Mouse (Mus musculus): ENCODE measurements around the gene Blmh. TPM values are rescaled to one million over a fixed set of nuclear protein-coding genes. Genes with fewer than 3 reads are reported as not detected.

Gene Blmh
- polyA plus RNA-seq, 1 experiment from 2014 or later = 139 TPM

- Histone ChIP-seq H3K4me2 (ENCODE audit: low read length) (no peak overlapping the region), H3K4me3 (ENCODE audit: low read length) (no peak overlapping the region), H3K36me3 (ENCODE audit: control insufficient read depth, insufficient read depth, low read length) (no peaks in the 10 kb centered on the region), H3K4me1 (ENCODE audit: control insufficient read depth, insufficient read depth, low read depth, low read length) (peaks cover 14% of the 10 kb centered on the region), H3K9ac (ENCODE audit: low read depth, low read length) (no peak overlapping the region), H3K27ac (ENCODE audit: low read depth, low read length) (no peak overlapping the region), H3K9me3 (ENCODE audit: control insufficient read depth, low read length) (no peaks in the 10 kb centered on the region), H3K27me3 (replicated peaks; ENCODE audit: control insufficient read depth, insufficient read depth, low read length) (peaks cover 30% of the 10 kb centered on the region)
- no peak for ATAC-seq
- 82% methylated on average over 1 of the region's 1 CpGs for WGBS
These were observed 77.8 kb downstream of the Blmh start for GRCm38 (mm10) chr11:77002361-77002760.

DNA sequence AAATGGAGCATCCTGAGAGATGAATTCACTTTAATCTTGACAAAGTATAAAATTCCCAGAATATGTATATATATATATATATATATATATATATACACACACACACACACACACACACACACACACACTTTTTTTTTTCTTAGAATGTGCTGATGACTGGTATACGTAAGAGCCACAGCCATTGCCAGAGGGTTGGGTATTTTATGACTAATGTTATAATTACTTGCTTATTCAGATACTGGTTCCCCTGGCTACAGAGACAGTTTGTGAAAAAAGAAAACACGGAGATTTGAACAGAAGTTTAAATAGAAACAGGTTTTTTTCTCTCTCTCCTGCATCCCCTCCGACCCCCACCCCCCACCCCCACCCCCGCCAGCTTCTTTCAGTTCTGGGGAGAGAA, 81.3 kb downstream of the Blmh start:
- no peaks in the 10 kb centered on the region for H3K36me3 ChIP-seq (ENCODE audit: control insufficient read depth, insufficient read depth, low read length)
- H3K27ac ChIP-seq (ENCODE audit: low read depth, low read length) = no peak overlapping the region
- H3K27me3 ChIP-seq (replicated peaks; ENCODE audit: control insufficient read depth, insufficient read depth, low read length) = peaks cover 6% of the 10 kb centered on the region
- no peak overlapping the region for H3K9ac ChIP-seq (ENCODE audit: low read depth, low read length)
- H3K4me2 ChIP-seq (ENCODE audit: low read length) = no peak overlapping the region
- no peaks in the 10 kb centered on the region for H3K9me3 ChIP-seq (ENCODE audit: control insufficient read depth, low read length)
- 67% methylated on average over 4 of the region's 4 CpGs for WGBS
- no peaks in the 10 kb centered on the region for H3K4me1 ChIP-seq (ENCODE audit: control insufficient read depth, insufficient read depth, low read depth, low read length)
- no peak for ATAC-seq
- H3K4me3 ChIP-seq (ENCODE audit: low read length) = no peak overlapping the region

GRCm38 (mm10) chr11:77006616-77007015, 82.0 kb downstream of the Blmh start:
- no peaks in the 10 kb centered on the region for H3K36me3 ChIP-seq (ENCODE audit: control insufficient read depth, insufficient read depth, low read length)
- no peaks in the 10 kb centered on the region for H3K4me1 ChIP-seq (ENCODE audit: control insufficient read depth, insufficient read depth, low read depth, low read length)
- no peak for ATAC-seq
- H3K4me2 ChIP-seq (ENCODE audit: low read length) = no peak overlapping the region
- WGBS = 49% methylated on average over 6 of the region's 6 CpGs
- H3K9me3 ChIP-seq (ENCODE audit: control insufficient read depth, low read length) = no peaks in the 10 kb centered on the region
- H3K9ac ChIP-seq (ENCODE audit: low read depth, low read length) = no peak overlapping the region
- no peak overlapping the region for H3K27ac ChIP-seq (ENCODE audit: low read depth, low read length)
- peaks cover 2% of the 10 kb centered on the region; the same call in 1 of the 2 replicates for H3K27me3 ChIP-seq (replicated peaks; ENCODE audit: control insufficient read depth, insufficient read depth, low read length)
- H3K4me3 ChIP-seq (ENCODE audit: low read length) = no peak overlapping the region

GRCm38 (mm10) chr11:77009069-77010025, 84.7 kb downstream of the Blmh start:
- no peak overlapping the region for H3K4me2 ChIP-seq (ENCODE audit: low read length)
- 80% methylated on average over 16 of the region's 16 CpGs for WGBS
- no peak overlapping the region for H3K27ac ChIP-seq (ENCODE audit: low read depth, low read length)
- H3K36me3 ChIP-seq (ENCODE audit: control insufficient read depth, insufficient read depth, low read length) = no peaks in the 10 kb centered on the region
- H3K9me3 ChIP-seq (ENCODE audit: control insufficient read depth, low read length) = no peaks in the 10 kb centered on the region
- no peak overlapping the region for H3K4me3 ChIP-seq (ENCODE audit: low read length)
- ATAC-seq = no peak
- no peaks in the 10 kb centered on the region for H3K4me1 ChIP-seq (ENCODE audit: control insufficient read depth, insufficient read depth, low read depth, low read length)
- H3K27me3 ChIP-seq (replicated peaks; ENCODE audit: control insufficient read depth, insufficient read depth, low read length) = no peaks in the 10 kb centered on the region
- H3K9ac ChIP-seq (ENCODE audit: low read depth, low read length) = no peak overlapping the region

DNA sequence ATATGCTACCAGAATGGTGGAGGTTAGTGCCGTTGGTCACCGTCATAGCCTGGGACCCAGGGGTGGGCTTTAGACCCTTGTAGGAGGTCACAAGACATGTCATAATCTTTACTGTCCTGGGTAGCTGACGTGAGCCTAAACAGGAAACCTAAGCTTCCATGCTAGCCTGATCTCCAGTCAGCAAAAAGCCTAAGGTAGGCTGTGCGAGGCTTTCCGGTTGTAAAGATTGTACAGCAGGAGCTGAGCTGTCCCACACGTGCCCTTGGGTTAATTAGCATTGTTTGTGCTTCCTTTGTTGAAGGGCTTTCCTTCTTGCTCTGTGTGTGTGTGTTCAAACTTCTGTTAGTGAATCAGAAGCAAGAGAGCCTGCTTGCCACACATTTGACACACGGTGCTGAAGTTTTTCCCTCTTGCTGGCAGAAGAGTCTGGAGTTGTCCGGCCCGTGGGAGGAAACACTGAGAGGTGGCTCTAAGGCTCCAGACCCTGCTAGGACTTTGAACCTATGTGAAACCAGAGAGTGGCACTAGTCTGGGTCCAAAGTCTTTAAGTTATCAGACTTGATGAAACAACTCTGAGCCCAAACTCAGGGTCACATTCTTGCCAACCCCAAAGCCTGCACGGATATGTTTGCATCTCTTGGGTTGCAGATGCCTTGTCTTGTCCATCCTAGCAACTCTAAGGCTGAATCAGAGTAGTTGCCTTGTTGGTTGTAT, 86.3 kb downstream of the Blmh start:
- 78% methylated on average over 10 of the region's 10 CpGs for WGBS
- Histone ChIP-seq H3K27me3 (replicated peaks; ENCODE audit: control insufficient read depth, insufficient read depth, low read length) (no peaks in the 10 kb centered on the region), H3K9me3 (ENCODE audit: control insufficient read depth, low read length) (no peaks in the 10 kb centered on the region), H3K4me3 (ENCODE audit: low read length) (no peak overlapping the region), H3K27ac (ENCODE audit: low read depth, low read length) (no peak overlapping the region), H3K4me2 (ENCODE audit: low read length) (no peak overlapping the region), H3K9ac (ENCODE audit: low read depth, low read length) (no peak overlapping the region), H3K4me1 (ENCODE audit: control insufficient read depth, insufficient read depth, low read depth, low read length) (no peaks in the 10 kb centered on the region), H3K36me3 (ENCODE audit: control insufficient read depth, insufficient read depth, low read length) (no peaks in the 10 kb centered on the region)
- ATAC-seq = no peak

DNA sequence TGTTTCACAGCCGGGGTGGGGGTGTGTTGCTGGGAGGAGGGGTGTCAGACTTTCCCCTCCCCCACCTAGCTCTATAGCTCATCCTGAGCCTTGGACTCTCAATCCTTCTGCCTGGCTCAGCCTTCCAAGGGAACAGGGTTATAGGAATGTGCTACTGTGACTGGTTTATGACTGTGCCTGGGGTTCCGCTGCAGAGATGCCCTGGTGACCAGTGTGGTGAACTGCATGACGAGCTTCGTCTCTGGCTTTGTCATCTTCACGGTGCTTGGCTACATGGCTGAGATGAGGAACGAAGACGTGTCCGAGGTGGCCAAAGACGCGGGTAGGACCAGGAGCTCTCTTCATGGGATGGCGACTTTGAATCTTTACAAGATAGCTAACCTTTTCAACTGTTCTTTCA, 93.4 kb downstream of the Blmh start:
- Histone ChIP-seq H3K4me2 (ENCODE audit: low read length) (no peak overlapping the region), H3K9me3 (ENCODE audit: control insufficient read depth, low read length) (no peaks in the 10 kb centered on the region), H3K9ac (ENCODE audit: low read depth, low read length) (no peak overlapping the region), H3K27me3 (replicated peaks; ENCODE audit: control insufficient read depth, insufficient read depth, low read length) (no peaks in the 10 kb centered on the region), H3K4me1 (ENCODE audit: control insufficient read depth, insufficient read depth, low read depth, low read length) (no peaks in the 10 kb centered on the region), H3K4me3 (ENCODE audit: low read length) (no peak overlapping the region), H3K27ac (ENCODE audit: low read depth, low read length) (no peak overlapping the region), H3K36me3 (ENCODE audit: control insufficient read depth, insufficient read depth, low read length) (no peaks in the 10 kb centered on the region)
- 70% methylated on average over 11 of the region's 11 CpGs for WGBS
- no peak for ATAC-seq

- Histone ChIP-seq H3K27me3 (replicated peaks; ENCODE audit: control insufficient read depth, insufficient read depth, low read length) (no peaks in the 10 kb centered on the region), H3K36me3 (ENCODE audit: control insufficient read depth, insufficient read depth, low read length) (no peaks in the 10 kb centered on the region), H3K9ac (ENCODE audit: low read depth, low read length) (no peak overlapping the region), H3K27ac (ENCODE audit: low read depth, low read length) (no peak overlapping the region), H3K4me1 (ENCODE audit: control insufficient read depth, insufficient read depth, low read depth, low read length) (no peaks in the 10 kb centered on the region), H3K4me3 (ENCODE audit: low read length) (no peak overlapping the region), H3K9me3 (ENCODE audit: control insufficient read depth, low read length) (no peaks in the 10 kb centered on the region), H3K4me2 (ENCODE audit: low read length) (no peak overlapping the region)
- ATAC-seq = no peak
- WGBS = 84% methylated on average over 8 of the region's 8 CpGs
These were observed 94.9 kb downstream of the Blmh start for GRCm38 (mm10) chr11:77019539-77019938.

- 74% methylated on average over 9 of the region's 9 CpGs for WGBS
- no peak for ATAC-seq
These were observed 97.3 kb downstream of the Blmh start for GRCm38 (mm10) chr11:77021749-77022396.

DNA sequence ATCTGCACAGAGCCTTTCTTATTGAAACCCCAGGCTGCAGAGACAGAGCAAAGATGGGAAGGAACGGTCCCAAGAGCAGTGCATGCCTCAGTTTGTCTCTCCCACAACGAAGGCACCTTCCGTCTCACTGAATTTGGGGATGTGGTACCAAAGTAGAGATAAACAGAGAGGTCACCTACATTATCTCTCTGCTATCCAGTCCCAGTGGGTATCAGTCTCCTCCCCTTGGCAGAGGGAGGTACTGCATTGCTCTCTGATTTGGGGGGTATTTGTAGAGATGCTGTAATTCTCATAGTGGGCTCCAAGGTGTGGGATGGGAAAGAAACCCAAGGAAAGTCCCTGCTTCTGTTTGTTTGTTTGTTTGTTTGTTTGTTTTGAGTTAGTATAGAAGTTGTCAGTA, 102.0 kb downstream of the Blmh start:
- no peak overlapping the region for H3K4me2 ChIP-seq (ENCODE audit: low read length)
- H3K36me3 ChIP-seq (ENCODE audit: control insufficient read depth, insufficient read depth, low read length) = no peaks in the 10 kb centered on the region
- H3K4me3 ChIP-seq (ENCODE audit: low read length) = no peak overlapping the region
- H3K9ac ChIP-seq (ENCODE audit: low read depth, low read length) = no peak overlapping the region
- H3K27me3 ChIP-seq (replicated peaks; ENCODE audit: control insufficient read depth, insufficient read depth, low read length) = no peaks in the 10 kb centered on the region
- no peaks in the 10 kb centered on the region for H3K4me1 ChIP-seq (ENCODE audit: control insufficient read depth, insufficient read depth, low read depth, low read length)
- no peaks in the 10 kb centered on the region for H3K9me3 ChIP-seq (ENCODE audit: control insufficient read depth, low read length)
- no peak for ATAC-seq
- WGBS = 71% methylated on average over 3 of the region's 3 CpGs
- no peak overlapping the region for H3K27ac ChIP-seq (ENCODE audit: low read depth, low read length)

More at GRCm38 (mm10) chr11:77021749-77022396, 97.3 kb downstream of the Blmh start:
- no peaks in the 10 kb centered on the region for H3K27me3 ChIP-seq (replicated peaks; ENCODE audit: control insufficient read depth, insufficient read depth, low read length)
- no peak overlapping the region for H3K27ac ChIP-seq (ENCODE audit: low read depth, low read length)
- H3K4me2 ChIP-seq (ENCODE audit: low read length) = no peak overlapping the region
- no peak overlapping the region for H3K9ac ChIP-seq (ENCODE audit: low read depth, low read length)
- no peak overlapping the region for H3K4me3 ChIP-seq (ENCODE audit: low read length)
- H3K9me3 ChIP-seq (ENCODE audit: control insufficient read depth, low read length) = no peaks in the 10 kb centered on the region
- no peaks in the 10 kb centered on the region for H3K36me3 ChIP-seq (ENCODE audit: control insufficient read depth, insufficient read depth, low read length)
- no peaks in the 10 kb centered on the region for H3K4me1 ChIP-seq (ENCODE audit: control insufficient read depth, insufficient read depth, low read depth, low read length)

Data from hindbrain, embryonic 16.5 days (tissue).